Comparison of ENCODE assay signal across 22 mouse cellular contexts in the genomic region with DNA sequence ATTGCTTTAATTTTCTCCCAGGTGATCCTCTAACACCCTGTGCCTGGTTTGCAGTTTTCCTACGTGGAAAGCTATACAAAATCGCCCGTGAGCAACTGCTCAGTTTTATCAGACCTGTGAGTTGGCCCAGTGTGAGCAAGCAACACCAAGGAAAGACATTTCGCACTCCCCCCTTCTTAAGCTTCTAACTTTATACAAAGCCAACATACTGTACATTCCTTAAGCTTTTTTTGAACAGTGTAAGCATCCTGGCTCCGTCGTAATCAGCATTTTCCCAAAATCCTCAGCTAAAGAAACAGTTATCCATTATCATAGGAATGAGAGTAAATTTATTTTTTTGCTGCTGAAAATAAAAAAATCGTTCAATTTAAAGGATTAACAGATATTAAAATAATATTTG. TPM values are rescaled to one million over a fixed set of nuclear protein-coding genes. Genes with fewer than 3 reads are reported as not detected.
DNase-seq lines count a peak whose midpoint lies in the region; ATAC-seq and TF ChIP-seq lines count a peak whose summit lies in the region.
"Had no signal": no experiment of that assay in that cellular context is flagged by ENCODE, and none has a peak within 500 bp of the region (broad histone marks: within the 10 kb centered on the region; RNA-seq: fewer than 3 reads in every experiment).

No protein-coding gene starts in this region.

- no peak for TF ChIP-seq CTCF in lung, embryonic 14.5 days (IDR thresholded peaks at IDR 0.05; ENCODE audit: low read depth)
- no peak for TF ChIP-seq CTCF in stomach, postnatal 0 days (IDR thresholded peaks at IDR 0.05; ENCODE audit: low read depth)

- H3K9ac ChIP-seq in lung, embryonic 14.5 days = no peak overlapping the region
- H3K9ac ChIP-seq in midbrain, embryonic 13.5 days (replicated peaks) = no peak overlapping the region
- H3K9ac ChIP-seq in stomach, embryonic 14.5 days (replicated peaks; ENCODE audit: low read depth, low read length) = no peak overlapping the region
- H3K9ac ChIP-seq in stomach, postnatal 0 days (ENCODE audit: low read length) = no peak overlapping the region
- H3K9ac ChIP-seq: forebrain, embryonic 13.5 days; heart, embryonic 15.5 days; hindbrain, embryonic 15.5 days had no signal

- 0 out of 2 replicates have a peak overlapping the region, but pooled peaks have one; percentile 39 for H3K27ac ChIP-seq in lung, embryonic 14.5 days (ENCODE audit: low read depth)
- peak overlapping the region; percentile 30; the same call in 1 of the 2 replicates for H3K27ac ChIP-seq in midbrain, embryonic 13.5 days
- no peak overlapping the region for H3K27ac ChIP-seq in midbrain, embryonic 10.5 days (replicated peaks)
- no peak overlapping the region; the same call in 1 of the 2 replicates for H3K27ac ChIP-seq in stomach, embryonic 14.5 days (ENCODE audit: low read length)
- H3K27ac ChIP-seq in stomach, postnatal 0 days (replicated peaks) = 0 out of 2 replicates have a peak overlapping the region, but pooled peaks have one; percentile 37
- H3K27ac ChIP-seq: embryonic facial prominence, embryonic 10.5 days; forebrain, embryonic 13.5 days; heart, adult 2 months; heart, embryonic 15.5 days; hindbrain, embryonic 15.5 days had no signal

- H3K4me2 ChIP-seq in lung, embryonic 14.5 days = no peak overlapping the region
- H3K4me2 ChIP-seq in midbrain, embryonic 13.5 days (replicated peaks) = no peak overlapping the region
- no peak overlapping the region for H3K4me2 ChIP-seq in stomach, embryonic 14.5 days (replicated peaks; ENCODE audit: low read depth, low read length)
- H3K4me2 ChIP-seq in stomach, postnatal 0 days (replicated peaks; ENCODE audit: low read depth) = no peak overlapping the region; the same call in 1 of the 2 replicates
- H3K4me2 ChIP-seq: forebrain, embryonic 13.5 days; heart, embryonic 11.5 days; heart, embryonic 15.5 days; hindbrain, embryonic 15.5 days had no signal

- H3K4me1 ChIP-seq in lung, embryonic 14.5 days (ENCODE audit: insufficient read depth) = no peaks in the 10 kb centered on the region
- peaks cover 13% of the 10 kb centered on the region for H3K4me1 ChIP-seq in midbrain, embryonic 13.5 days (replicated peaks)
- H3K4me1 ChIP-seq in midbrain, embryonic 10.5 days = peaks cover 9% of the 10 kb centered on the region; the same call in 1 of the 2 replicates
- no peaks in the 10 kb centered on the region for H3K4me1 ChIP-seq in stomach, embryonic 14.5 days (ENCODE audit: control insufficient read depth, insufficient read depth, low read length)
- H3K4me1 ChIP-seq in stomach, postnatal 0 days (replicated peaks; ENCODE audit: control insufficient read depth, insufficient read depth) = no peaks in the 10 kb centered on the region
- H3K4me1 ChIP-seq: embryonic facial prominence, embryonic 10.5 days; forebrain, embryonic 13.5 days; heart, embryonic 15.5 days; hindbrain, embryonic 15.5 days had no signal

- 32% methylated on average over 7 of the region's 7 CpGs for WGBS in lung, embryonic 14.5 days
- WGBS in midbrain, embryonic 13.5 days = 66% methylated on average over 7 of the region's 7 CpGs
- WGBS in midbrain, embryonic 10.5 days = 83% methylated on average over 7 of the region's 7 CpGs
- WGBS in stomach, embryonic 14.5 days = 33% methylated on average over 7 of the region's 7 CpGs
- 18% methylated on average over 7 of the region's 7 CpGs for WGBS in stomach, postnatal 0 days

- H3K4me3 ChIP-seq in lung, embryonic 14.5 days (ENCODE audit: low read depth, low read length) = no peak overlapping the region
- H3K4me3 ChIP-seq in midbrain, embryonic 13.5 days (replicated peaks) = no peak overlapping the region
- no peak overlapping the region for H3K4me3 ChIP-seq in midbrain, embryonic 10.5 days
- H3K4me3 ChIP-seq in stomach, embryonic 14.5 days (ENCODE audit: low read depth, low read length) = no peak overlapping the region
- no peak overlapping the region for H3K4me3 ChIP-seq in stomach, postnatal 0 days (ENCODE audit: low read depth, low read length)
- H3K4me3 ChIP-seq: embryonic facial prominence, embryonic 10.5 days; forebrain, embryonic 13.5 days; heart, adult 2 months; heart, embryonic 15.5 days; hindbrain, embryonic 15.5 days had no signal

- H3K9me3 ChIP-seq in lung, embryonic 14.5 days (ENCODE audit: low read depth, low read length) = no peaks in the 10 kb centered on the region
- H3K9me3 ChIP-seq in midbrain, embryonic 13.5 days = no peaks in the 10 kb centered on the region
- no peaks in the 10 kb centered on the region for H3K9me3 ChIP-seq in midbrain, embryonic 10.5 days (replicated peaks)
- H3K9me3 ChIP-seq in stomach, embryonic 14.5 days (ENCODE audit: control insufficient read depth, low read depth, low read length) = no peaks in the 10 kb centered on the region
- no peaks in the 10 kb centered on the region for H3K9me3 ChIP-seq in stomach, postnatal 0 days (ENCODE audit: control insufficient read depth, low read length)
- H3K9me3 ChIP-seq: embryonic facial prominence, embryonic 10.5 days; forebrain, embryonic 13.5 days; heart, embryonic 15.5 days; hindbrain, embryonic 15.5 days had no signal

- DNase-seq in lung, embryonic 14.5 days = peak; percentile 32
- no peak for DNase-seq in lung, postnatal 14 days
- DNase-seq in midbrain, embryonic 10.5 days (ENCODE audit: low spot score) = no peak
- DNase-seq in stomach, postnatal 0 days (ENCODE audit: low spot score) = no peak
- no peak for DNase-seq in spleen, postnatal 4 days (ENCODE audit: low spot score in 2 of 2)
- DNase-seq: adrenal gland, postnatal 14 days; cerebellum, adult 18-20 months; cerebellum, adult 9-11 months; cerebellum, postnatal 36 days; gastrocnemius, postnatal 14 days; heart, adult 2 months; heart, postnatal 14 days had no signal

- no peak for TF ChIP-seq EP300 in stomach, postnatal 0 days (optimal IDR thresholded peaks at IDR 0.05)

- no peaks in the 10 kb centered on the region for H3K36me3 ChIP-seq in lung, embryonic 14.5 days (ENCODE audit: insufficient read depth)
- H3K36me3 ChIP-seq in midbrain, embryonic 13.5 days = no peaks in the 10 kb centered on the region
- H3K36me3 ChIP-seq in midbrain, embryonic 10.5 days = no peaks in the 10 kb centered on the region
- no peaks in the 10 kb centered on the region for H3K36me3 ChIP-seq in stomach, embryonic 14.5 days (ENCODE audit: control insufficient read depth, insufficient read depth, low read length)
- no peaks in the 10 kb centered on the region for H3K36me3 ChIP-seq in stomach, postnatal 0 days (ENCODE audit: control insufficient read depth, insufficient read depth, low read length)
- H3K36me3 ChIP-seq: embryonic facial prominence, embryonic 10.5 days; heart, embryonic 15.5 days; hindbrain, embryonic 15.5 days had no signal

- no peaks in the 10 kb centered on the region for H3K27me3 ChIP-seq in lung, embryonic 14.5 days (ENCODE audit: insufficient read depth, low read length)
- H3K27me3 ChIP-seq in midbrain, embryonic 13.5 days = no peaks in the 10 kb centered on the region
- H3K27me3 ChIP-seq in midbrain, embryonic 10.5 days (ENCODE audit: low read depth, poor library complexity, severe bottlenecking) = no peaks in the 10 kb centered on the region
- no peaks in the 10 kb centered on the region for H3K27me3 ChIP-seq in stomach, embryonic 14.5 days (ENCODE audit: control insufficient read depth, insufficient read depth, low read length)
- no peaks in the 10 kb centered on the region for H3K27me3 ChIP-seq in stomach, postnatal 0 days (ENCODE audit: control insufficient read depth, insufficient read depth, low read length)
- H3K27me3 ChIP-seq: CH12.LX; forebrain, embryonic 13.5 days; heart, embryonic 15.5 days; hindbrain, embryonic 15.5 days had no signal

- peak; percentile 73; the same call in 1 of the 2 replicates for ATAC-seq in lung, embryonic 14.5 days (ENCODE audit: insufficient read depth)
- peak; percentile 43; the same call in 1 of the 2 replicates for ATAC-seq in midbrain, embryonic 13.5 days
- peak; percentile 49; the same call in 1 of the 2 replicates for ATAC-seq in stomach, embryonic 14.5 days (ENCODE audit: insufficient number of reproducible peaks, insufficient read depth, low FRiP score, low read depth)
- peak; percentile 47; the same call in 1 of the 2 replicates for ATAC-seq in stomach, postnatal 0 days (ENCODE audit: low FRiP score, low TSS enrichment)
- ATAC-seq: activated CD4-positive, CD25-positive, alpha-beta regulatory T cell, adult 4 months; forebrain, embryonic 13.5 days; Patski had no signal

RNA-seq across cellular contexts. Expression of a gene that starts 52.0 kb away (rescaled TPM):
- 17.6 and 18.9 TPM in 2 replicates for polyA plus RNA-seq in lung, embryonic 14.5 days (2014; fragmentation: Nextera tagmentation; extraction: Ambion mirVana)
- 72.4 and 79.8 TPM in 2 replicates for polyA plus RNA-seq in midbrain, embryonic 13.5 days (2015; fragmentation: Nextera tagmentation; extraction: Ambion mirVana)
- polyA plus RNA-seq in midbrain, embryonic 10.5 days (2016; fragmentation: Nextera tagmentation; extraction: Ambion mirVana) = 27.6 and 43.0 TPM in 2 replicates
- 64.0 and 74.5 TPM in 2 replicates for polyA plus RNA-seq in stomach, embryonic 14.5 days (2014; fragmentation: Nextera tagmentation; extraction: Ambion mirVana)
- polyA plus RNA-seq in stomach, postnatal 0 days (2015; fragmentation: Nextera tagmentation; extraction: Ambion mirVana) = 33.0 and 41.1 TPM in 2 replicates

Comparison
In these comparisons a context has a peak if more than half of its experiments do, and no peak if none do; other contexts are left out.
1. H3K27ac ChIP-seq: peak in lung, embryonic 14.5 days (single experiment), midbrain, embryonic 13.5 days (single experiment) and stomach, postnatal 0 days (single experiment); none in midbrain, embryonic 10.5 days (single experiment) and stomach, embryonic 14.5 days (single experiment).
2. Peak in every context shown above with its lines, with median percentiles within 50 percentile points of each other: ATAC-seq.